Mouse (Mus musculus): ENCODE measurements around the gene Fbln5. TPM values are rescaled to one million over a fixed set of nuclear protein-coding genes. Genes with fewer than 3 reads are reported as not detected.
A peak's percentile ranks its signal among the peaks of the same experiment; 100 is the strongest.

The Fbln5 gene
- total and polyA plus RNA-seq, 3 experiments, result 0.22 TPM; not detected in 2

DNA sequence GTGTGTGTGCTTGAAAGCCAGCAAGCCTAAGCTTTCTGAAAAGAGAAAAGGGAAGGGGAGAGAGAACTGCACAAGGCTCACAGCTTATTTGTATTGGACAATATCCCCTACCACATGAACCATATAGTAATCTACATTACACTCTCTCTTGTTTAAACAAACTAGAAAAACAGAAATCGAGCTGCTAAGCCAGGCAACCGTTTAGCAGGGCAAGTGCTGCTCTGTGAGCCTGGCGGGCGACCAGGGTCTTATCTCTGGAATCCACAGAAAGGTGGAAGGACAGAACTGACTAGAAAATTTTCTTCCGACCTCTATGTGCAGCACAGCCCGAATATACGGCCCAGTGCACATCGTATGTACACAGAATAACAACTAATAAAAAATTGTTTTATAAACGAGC lies 32.5 kb upstream of the Fbln5 start:
- no peak overlapping the region for H3K4me3 ChIP-seq (ENCODE audit: low read depth, low read length)
- H3K27me3 ChIP-seq (ENCODE audit: insufficient read depth, low read length), result no peaks in the 10 kb centered on the region
- no peaks in the 10 kb centered on the region; the same call in 1 of the 2 replicates for H3K4me1 ChIP-seq (ENCODE audit: insufficient read depth, low read depth, low read length)
- DNase-seq (ENCODE audit: low spot score) (no peak), ATAC-seq (ENCODE audit: extremely low read depth, insufficient number of reproducible peaks, low FRiP score, poor library complexity, severe bottlenecking) (no peak; the same call in 1 of the 2 replicates)
- no peak for TF ChIP-seq POLR2AphosphoS5 (IDR thresholded peaks at IDR 0.05; ENCODE audit: insufficient replicate concordance, low read depth, low read length)
- TF ChIP-seq CTCF (IDR thresholded peaks at IDR 0.05; ENCODE audit: low read depth, low read length), result no peak
- no peak for TF ChIP-seq GATA1 (IDR thresholded peaks at IDR 0.05; ENCODE audit: borderline replicate concordance, low read length)
- TF ChIP-seq TAL1 (conservative IDR thresholded peaks at IDR 0.05; ENCODE audit: low read depth, low read length), result no peak
- no peak for TF ChIP-seq GATA2 (IDR thresholded peaks at IDR 0.05; ENCODE audit: borderline replicate concordance, low read depth, low read length)
- no peaks in the 10 kb centered on the region for H3K9me3 ChIP-seq (replicated peaks)
- peaks cover 63% of the 10 kb centered on the region for H3K36me3 ChIP-seq (replicated peaks)

DNA sequence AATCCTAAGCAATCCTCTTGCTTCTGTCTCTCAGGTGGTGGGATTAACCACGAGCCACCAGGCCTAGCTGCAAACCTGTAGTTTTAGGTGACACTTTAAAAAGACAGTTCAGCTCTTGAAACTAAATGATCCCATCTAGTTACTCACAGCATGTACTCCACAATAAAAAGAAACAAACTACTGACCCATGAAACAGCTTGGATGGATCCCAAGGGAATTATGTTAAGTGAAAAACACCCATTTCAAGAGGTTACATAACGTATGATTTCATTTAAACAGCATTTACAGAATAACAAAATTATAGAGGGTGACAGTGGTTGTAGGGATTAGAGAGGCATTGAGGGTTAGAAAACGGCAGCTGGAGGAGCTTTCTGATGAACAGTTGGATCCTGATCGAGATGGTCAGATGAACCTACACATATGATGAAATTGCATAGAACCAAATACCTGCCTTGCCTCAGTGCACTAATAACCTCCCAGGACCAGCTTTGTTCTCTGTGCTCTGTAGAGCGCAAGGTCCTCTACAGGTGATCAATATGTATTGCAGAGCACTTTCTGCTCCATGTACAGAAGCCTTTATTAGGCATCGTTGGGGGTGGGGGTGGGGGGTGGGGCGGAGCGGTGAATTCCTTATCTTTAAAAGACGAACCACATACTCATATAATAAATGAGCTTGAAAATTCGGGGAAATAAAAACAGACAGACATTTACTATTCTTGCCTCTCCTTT lies 17.9 kb upstream of the Fbln5 start:
- peak; percentile 75 for ATAC-seq (ENCODE audit: extremely low read depth, insufficient number of reproducible peaks, low FRiP score, poor library complexity, severe bottlenecking)
- peak; percentile 51 for DNase-seq (ENCODE audit: low spot score)
- Histone ChIP-seq H3K4me1 (ENCODE audit: insufficient read depth, low read depth, low read length) (peaks cover 31% of the 10 kb centered on the region), H3K4me3 (ENCODE audit: low read depth, low read length) (no peak overlapping the region; the same call in 1 of the 2 replicates), H3K27me3 (ENCODE audit: insufficient read depth, low read length) (no peaks in the 10 kb centered on the region), H3K9me3 (replicated peaks) (no peaks in the 10 kb centered on the region), H3K36me3 (replicated peaks) (peaks cover 60% of the 10 kb centered on the region)
- TF ChIP-seq TAL1 (conservative IDR thresholded peaks at IDR 0.05; ENCODE audit: low read depth, low read length) (no peak), GATA2 (IDR thresholded peaks at IDR 0.05; ENCODE audit: borderline replicate concordance, low read depth, low read length) (no peak), CTCF (IDR thresholded peaks at IDR 0.05; ENCODE audit: low read depth, low read length) (no peak), GATA1 (IDR thresholded peaks at IDR 0.05; ENCODE audit: borderline replicate concordance, low read length) (no peak)

DNA sequence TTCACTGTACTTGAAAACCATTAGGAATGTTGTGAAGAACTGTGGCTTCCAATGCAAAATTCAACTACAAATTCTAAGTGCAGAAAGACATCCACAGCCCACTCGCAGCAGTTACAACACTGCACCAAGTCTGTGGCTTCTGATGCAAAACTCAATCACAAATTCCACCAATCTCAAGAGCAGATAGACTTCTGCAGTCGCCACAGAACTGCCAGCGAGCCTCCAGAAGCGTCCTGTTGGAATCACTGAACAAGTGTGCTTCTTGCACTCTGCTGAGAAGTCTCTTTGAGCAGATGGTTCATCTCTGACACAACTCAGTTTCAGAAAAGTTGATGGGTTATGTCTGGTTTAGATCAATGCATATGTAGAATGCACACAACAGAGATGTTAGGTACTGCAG lies 15.9 kb upstream of the Fbln5 start:
- Histone ChIP-seq H3K9me3 (replicated peaks) (no peaks in the 10 kb centered on the region), H3K4me1 (ENCODE audit: insufficient read depth, low read depth, low read length) (peaks cover 30% of the 10 kb centered on the region), H3K36me3 (replicated peaks) (peaks cover 59% of the 10 kb centered on the region), H3K4me3 (ENCODE audit: low read depth, low read length) (no peak overlapping the region), H3K27me3 (ENCODE audit: insufficient read depth, low read length) (peaks cover 6% of the 10 kb centered on the region)
- TF ChIP-seq GATA1 (IDR thresholded peaks at IDR 0.05; ENCODE audit: borderline replicate concordance, low read length) (no peak), POLR2AphosphoS5 (IDR thresholded peaks at IDR 0.05; ENCODE audit: insufficient replicate concordance, low read depth, low read length) (no peak), TAL1 (conservative IDR thresholded peaks at IDR 0.05; ENCODE audit: low read depth, low read length) (no peak), CTCF (IDR thresholded peaks at IDR 0.05; ENCODE audit: low read depth, low read length) (no peak), GATA2 (IDR thresholded peaks at IDR 0.05; ENCODE audit: borderline replicate concordance, low read depth, low read length) (no peak)
- DNase-seq (ENCODE audit: low spot score) (no peak), ATAC-seq (ENCODE audit: extremely low read depth, insufficient number of reproducible peaks, low FRiP score, poor library complexity, severe bottlenecking) (no peak)

DNA sequence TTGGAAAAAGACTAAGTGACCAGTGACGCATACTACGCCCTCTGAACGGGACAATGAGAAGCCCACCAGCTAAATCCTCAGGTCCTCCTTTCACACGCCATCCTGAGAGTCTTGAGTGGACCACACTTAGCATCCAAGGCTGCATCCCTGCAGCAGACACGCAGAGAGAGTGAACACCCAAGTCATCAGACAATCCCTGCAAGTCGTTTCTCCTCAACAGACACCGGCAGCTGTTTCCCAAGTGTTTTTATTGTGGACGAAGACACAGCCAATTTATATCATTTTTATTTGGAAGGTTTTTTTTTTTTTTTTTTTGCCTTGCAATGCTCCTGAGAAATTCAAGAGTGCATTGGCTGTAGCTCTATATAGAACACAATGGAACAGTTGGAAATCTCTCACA lies 14.9 kb upstream of the Fbln5 start:
- Histone ChIP-seq H3K4me3 (ENCODE audit: low read depth, low read length) (no peak overlapping the region), H3K36me3 (replicated peaks) (peaks cover 51% of the 10 kb centered on the region), H3K9me3 (replicated peaks) (no peaks in the 10 kb centered on the region), H3K4me1 (ENCODE audit: insufficient read depth, low read depth, low read length) (peaks cover 22% of the 10 kb centered on the region), H3K27me3 (ENCODE audit: insufficient read depth, low read length) (peaks cover 6% of the 10 kb centered on the region)
- no peak for DNase-seq (ENCODE audit: low spot score)
- TF ChIP-seq GATA1 (IDR thresholded peaks at IDR 0.05; ENCODE audit: borderline replicate concordance, low read length) (no peak), TAL1 (conservative IDR thresholded peaks at IDR 0.05; ENCODE audit: low read depth, low read length) (no peak), CTCF (IDR thresholded peaks at IDR 0.05; ENCODE audit: low read depth, low read length) (no peak), POLR2AphosphoS5 (IDR thresholded peaks at IDR 0.05; ENCODE audit: insufficient replicate concordance, low read depth, low read length) (no peak), GATA2 (IDR thresholded peaks at IDR 0.05; ENCODE audit: borderline replicate concordance, low read depth, low read length) (no peak)
- no peak for ATAC-seq (ENCODE audit: extremely low read depth, insufficient number of reproducible peaks, low FRiP score, poor library complexity, severe bottlenecking)

DNA sequence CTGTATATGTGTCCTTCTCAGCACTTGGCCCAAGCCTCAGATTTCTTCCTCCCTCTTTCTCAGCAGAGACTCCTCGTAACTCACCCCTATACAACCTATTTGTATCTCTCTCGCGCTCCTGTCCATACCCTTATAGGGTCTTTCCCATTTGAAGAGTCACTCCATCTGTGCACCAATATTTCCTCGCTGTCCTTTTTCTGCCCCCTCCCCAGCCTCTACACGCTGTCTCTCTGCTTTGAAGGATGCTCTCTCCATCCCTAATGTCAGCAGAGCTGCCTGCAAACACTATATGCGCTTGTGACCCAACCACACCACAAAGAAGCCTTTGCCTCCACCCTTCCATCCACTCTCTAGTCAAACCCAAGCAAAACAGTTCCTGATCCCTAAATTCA lies 14.3 kb upstream of the Fbln5 start:
- Histone ChIP-seq H3K36me3 (replicated peaks) (peaks cover 44% of the 10 kb centered on the region), H3K4me1 (ENCODE audit: insufficient read depth, low read depth, low read length) (peaks cover 15% of the 10 kb centered on the region), H3K9me3 (replicated peaks) (no peaks in the 10 kb centered on the region), H3K27me3 (ENCODE audit: insufficient read depth, low read length) (peaks cover 6% of the 10 kb centered on the region), H3K4me3 (ENCODE audit: low read depth, low read length) (no peak overlapping the region)
- ATAC-seq (ENCODE audit: extremely low read depth, insufficient number of reproducible peaks, low FRiP score, poor library complexity, severe bottlenecking), result no peak
- DNase-seq (ENCODE audit: low spot score), result no peak
- TF ChIP-seq TAL1 (conservative IDR thresholded peaks at IDR 0.05; ENCODE audit: low read depth, low read length) (no peak), GATA1 (IDR thresholded peaks at IDR 0.05; ENCODE audit: borderline replicate concordance, low read length) (no peak), CTCF (IDR thresholded peaks at IDR 0.05; ENCODE audit: low read depth, low read length) (no peak), POLR2AphosphoS5 (IDR thresholded peaks at IDR 0.05; ENCODE audit: insufficient replicate concordance, low read depth, low read length) (no peak), GATA2 (IDR thresholded peaks at IDR 0.05; ENCODE audit: borderline replicate concordance, low read depth, low read length) (no peak)

DNA sequence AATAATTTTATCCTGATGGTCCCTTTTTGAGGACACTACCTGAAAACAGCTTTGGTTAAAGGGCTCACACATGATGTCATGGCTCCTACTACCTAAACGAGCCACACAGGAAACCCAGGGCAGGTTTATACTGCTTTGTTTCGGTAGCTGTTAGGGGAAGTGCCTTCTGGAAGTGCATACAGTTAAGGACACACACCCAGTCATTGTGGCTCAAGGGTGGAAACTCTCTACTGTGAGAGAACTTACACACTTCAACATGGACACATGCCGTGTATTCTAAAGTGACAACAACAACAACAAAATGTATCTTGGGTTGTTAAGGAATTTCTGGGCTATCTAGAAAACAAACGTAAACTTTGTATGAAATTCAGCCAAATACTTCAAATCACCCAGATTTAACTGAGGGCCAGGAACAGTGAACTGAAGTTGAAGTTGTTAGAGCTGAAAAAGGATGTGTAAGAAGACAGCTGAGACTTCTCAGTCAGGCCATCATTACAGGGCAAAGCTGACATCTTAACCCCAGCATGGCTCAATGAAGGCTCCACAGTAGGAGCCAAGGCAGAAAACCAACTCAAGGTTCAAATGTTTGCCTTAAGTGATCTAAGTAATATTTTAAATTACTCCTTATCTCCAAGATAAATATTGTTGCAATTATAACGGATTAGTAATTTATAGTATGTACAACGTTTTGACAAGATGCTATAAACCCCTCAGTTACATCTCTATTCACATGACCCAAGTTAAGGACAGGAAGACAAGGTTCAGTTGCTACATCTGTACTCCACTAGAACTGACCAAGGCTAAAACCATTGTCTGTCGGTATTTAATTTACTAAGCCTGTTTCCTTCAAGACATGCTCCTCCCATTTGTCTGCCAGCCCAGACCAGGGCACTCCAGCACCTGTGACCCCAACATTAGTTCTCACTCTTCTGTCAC lies 13.6 kb upstream of the Fbln5 start:
- TF ChIP-seq POLR2AphosphoS5 (IDR thresholded peaks at IDR 0.05; ENCODE audit: insufficient replicate concordance, low read depth, low read length), result no peak
- no peak for TF ChIP-seq CTCF (IDR thresholded peaks at IDR 0.05; ENCODE audit: low read depth, low read length)
- no peak for TF ChIP-seq GATA2 (IDR thresholded peaks at IDR 0.05; ENCODE audit: borderline replicate concordance, low read depth, low read length)
- no peak for TF ChIP-seq GATA1 (IDR thresholded peaks at IDR 0.05; ENCODE audit: borderline replicate concordance, low read length)
- no peak for TF ChIP-seq TAL1 (conservative IDR thresholded peaks at IDR 0.05; ENCODE audit: low read depth, low read length)
- no peak overlapping the region for H3K4me3 ChIP-seq (ENCODE audit: low read depth, low read length)
- H3K36me3 ChIP-seq (replicated peaks), result peaks cover 38% of the 10 kb centered on the region
- H3K9me3 ChIP-seq (replicated peaks), result no peaks in the 10 kb centered on the region
- H3K4me1 ChIP-seq (ENCODE audit: insufficient read depth, low read depth, low read length), result peaks cover 9% of the 10 kb centered on the region
- ATAC-seq (ENCODE audit: extremely low read depth, insufficient number of reproducible peaks, low FRiP score, poor library complexity, severe bottlenecking) (no peak), DNase-seq (ENCODE audit: low spot score) (no peak)
- H3K27me3 ChIP-seq (ENCODE audit: insufficient read depth, low read length), result peaks cover 9% of the 10 kb centered on the region
